Mouse (Mus musculus) lung, adult 2 months (tissue): ENCODE measurements at regions not wholly inside any gene's neighbourhood (a gene's known extent, or its start where the extent isn't known, plus 50 kb on each side); places are given as distances from the start of the nearest gene placed in this dataset.

Experiments
- CTCF ChIP-seq: fragments of 200-500 bp; IDR thresholded peaks from 2 replicates; pipeline ENCODE4 v1.5.1; 2011; ENCODE audit warnings: mild to moderate bottlenecking, low read length, control low read depth; ENCODE audit not compliant: insufficient read depth
- POLR2A ChIP-seq: fragments of 200-500 bp; IDR thresholded peaks from 2 replicates; pipeline ENCODE4 v1.6.1; 2011; ENCODE audit warnings: low read depth, mild to moderate bottlenecking, control low read depth, low read length, borderline replicate concordance; ENCODE audit errors: extremely low read depth

DNA sequence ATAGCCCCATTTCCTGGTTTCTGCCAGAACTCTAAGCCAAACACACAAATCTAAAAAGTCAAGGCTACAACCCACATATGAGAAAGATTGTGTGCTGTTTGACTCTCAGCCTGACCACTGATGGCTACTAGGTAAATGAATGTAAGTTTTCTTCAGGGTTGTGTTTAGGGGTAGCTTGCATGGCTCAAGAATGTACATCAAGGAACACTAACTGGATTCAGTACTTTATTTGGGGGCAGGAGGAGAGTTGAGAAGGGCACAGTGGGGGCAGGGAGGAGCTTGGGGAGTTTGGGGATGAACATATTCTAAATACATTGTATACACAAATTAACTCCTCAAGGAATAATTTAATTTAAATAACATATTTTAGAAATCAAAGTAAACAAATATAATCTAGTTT lies 137.8 kb upstream of the Ndn start:
- TF ChIP-seq POLR2A (no peak), CTCF (no peak)
